Mouse (Mus musculus): ENCODE measurements at regions not wholly inside any gene's neighbourhood (a gene's known extent, or its start where the extent isn't known, plus 50 kb on each side); places are given as distances from the start of the nearest gene placed in this dataset.

- no peak overlapping the region for H3K27ac ChIP-seq (ENCODE audit: insufficient read depth, low read length)
- no peak overlapping the region for H3K4me3 ChIP-seq (ENCODE audit: insufficient read depth, low read length)
- H3K4me1 ChIP-seq (ENCODE audit: control insufficient read depth, insufficient read depth, low read length): no peaks in the 10 kb centered on the region
- TF ChIP-seq POLR2A (IDR thresholded peaks at IDR 0.05; ENCODE audit: low read depth, low read length) (no peak), CTCF (IDR thresholded peaks at IDR 0.05; ENCODE audit: borderline replicate concordance, insufficient read depth, low read length) (no peak)
Observed at GRCm38 (mm10) chr15:36700196-36700595, 307.4 kb downstream of the Zfp706 start.

- Histone ChIP-seq H3K27ac (ENCODE audit: insufficient read depth, low read length) (no peak overlapping the region), H3K4me3 (ENCODE audit: insufficient read depth, low read length) (no peak overlapping the region), H3K4me1 (ENCODE audit: control insufficient read depth, insufficient read depth, low read length) (peaks cover 3% of the 10 kb centered on the region; the same call in 1 of the 2 replicates)
- TF ChIP-seq CTCF (IDR thresholded peaks at IDR 0.05; ENCODE audit: borderline replicate concordance, insufficient read depth, low read length): no peak
- no peak for TF ChIP-seq POLR2A (IDR thresholded peaks at IDR 0.05; ENCODE audit: low read depth, low read length)
Observed at GRCm38 (mm10) chr15:36695199-36696129, 312.1 kb downstream of the Zfp706 start.

- TF ChIP-seq POLR2A (IDR thresholded peaks at IDR 0.05; ENCODE audit: low read depth, low read length): no peak
- no peak for TF ChIP-seq CTCF (IDR thresholded peaks at IDR 0.05; ENCODE audit: borderline replicate concordance, insufficient read depth, low read length)
- Histone ChIP-seq H3K4me1 (ENCODE audit: control insufficient read depth, insufficient read depth, low read length) (peaks cover 3% of the 10 kb centered on the region), H3K4me3 (ENCODE audit: insufficient read depth, low read length) (no peak overlapping the region), H3K27ac (ENCODE audit: insufficient read depth, low read length) (no peak overlapping the region)
Observed at GRCm38 (mm10) chr15:36691002-36691652, 316.4 kb downstream of the Zfp706 start.

- no peak overlapping the region for H3K27ac ChIP-seq (ENCODE audit: insufficient read depth, low read length)
- no peak for TF ChIP-seq POLR2A (IDR thresholded peaks at IDR 0.05; ENCODE audit: low read depth, low read length)
- no peak for TF ChIP-seq CTCF (IDR thresholded peaks at IDR 0.05; ENCODE audit: borderline replicate concordance, insufficient read depth, low read length)
Observed at GRCm38 (mm10) chr15:36689881-36690280, 317.7 kb downstream of the Zfp706 start.

GRCm38 (mm10) chr15:36689301-36689700, 318.3 kb downstream of the Zfp706 start:
- H3K4me1 ChIP-seq (ENCODE audit: control insufficient read depth, insufficient read depth, low read length): no peaks in the 10 kb centered on the region; the same call in 1 of the 2 replicates
- no peak for TF ChIP-seq POLR2A (IDR thresholded peaks at IDR 0.05; ENCODE audit: low read depth, low read length)
- TF ChIP-seq CTCF (IDR thresholded peaks at IDR 0.05; ENCODE audit: borderline replicate concordance, insufficient read depth, low read length): no peak
- no peak overlapping the region for H3K4me3 ChIP-seq (ENCODE audit: insufficient read depth, low read length)
- H3K27ac ChIP-seq (ENCODE audit: insufficient read depth, low read length): no peak overlapping the region

More at GRCm38 (mm10) chr15:36689881-36690280, 317.7 kb downstream of the Zfp706 start:
- Histone ChIP-seq H3K4me3 (ENCODE audit: insufficient read depth, low read length) (no peak overlapping the region), H3K4me1 (ENCODE audit: control insufficient read depth, insufficient read depth, low read length) (peaks cover 3% of the 10 kb centered on the region)

GRCm38 (mm10) chr15:36688051-36688754, 319.4 kb downstream of the Zfp706 start:
- Histone ChIP-seq H3K4me1 (ENCODE audit: control insufficient read depth, insufficient read depth, low read length) (no peaks in the 10 kb centered on the region; the same call in 1 of the 2 replicates), H3K4me3 (ENCODE audit: insufficient read depth, low read length) (no peak overlapping the region), H3K27ac (ENCODE audit: insufficient read depth, low read length) (no peak overlapping the region)
- TF ChIP-seq CTCF (IDR thresholded peaks at IDR 0.05; ENCODE audit: borderline replicate concordance, insufficient read depth, low read length) (no peak), POLR2A (IDR thresholded peaks at IDR 0.05; ENCODE audit: low read depth, low read length) (no peak)

GRCm38 (mm10) chr15:36684684-36685083, 322.9 kb downstream of the Zfp706 start:
- H3K4me3 ChIP-seq (ENCODE audit: insufficient read depth, low read length): no peak overlapping the region
- H3K27ac ChIP-seq (ENCODE audit: insufficient read depth, low read length): no peak overlapping the region
- no peak for TF ChIP-seq POLR2A (IDR thresholded peaks at IDR 0.05; ENCODE audit: low read depth, low read length)
- no peak for TF ChIP-seq CTCF (IDR thresholded peaks at IDR 0.05; ENCODE audit: borderline replicate concordance, insufficient read depth, low read length)
- H3K4me1 ChIP-seq (ENCODE audit: control insufficient read depth, insufficient read depth, low read length): no peaks in the 10 kb centered on the region

GRCm38 (mm10) chr15:36682832-36683231, 324.7 kb downstream of the Zfp706 start:
- no peak overlapping the region for H3K4me3 ChIP-seq (ENCODE audit: insufficient read depth, low read length)
- no peaks in the 10 kb centered on the region for H3K4me1 ChIP-seq (ENCODE audit: control insufficient read depth, insufficient read depth, low read length)
- TF ChIP-seq POLR2A (IDR thresholded peaks at IDR 0.05; ENCODE audit: low read depth, low read length) (no peak), CTCF (IDR thresholded peaks at IDR 0.05; ENCODE audit: borderline replicate concordance, insufficient read depth, low read length) (no peak)
- H3K27ac ChIP-seq (ENCODE audit: insufficient read depth, low read length): no peak overlapping the region

- no peak overlapping the region for H3K27ac ChIP-seq (ENCODE audit: insufficient read depth, low read length)
- H3K4me1 ChIP-seq (ENCODE audit: control insufficient read depth, insufficient read depth, low read length): no peaks in the 10 kb centered on the region
- no peak overlapping the region for H3K4me3 ChIP-seq (ENCODE audit: insufficient read depth, low read length)
- no peak for TF ChIP-seq CTCF (IDR thresholded peaks at IDR 0.05; ENCODE audit: borderline replicate concordance, insufficient read depth, low read length)
- TF ChIP-seq POLR2A (IDR thresholded peaks at IDR 0.05; ENCODE audit: low read depth, low read length): no peak
Observed at GRCm38 (mm10) chr15:36682159-36682558, 325.4 kb downstream of the Zfp706 start.

Measured in embryonic fibroblast, embryonic 13.5 days (primary cell).